Mouse (Mus musculus) intestine, embryonic 14.5 days (tissue): ENCODE measurements around the gene Zmat5. TPM values are rescaled to one million over a fixed set of nuclear protein-coding genes. Genes with fewer than 3 reads are reported as not detected.

Experiments used
- ATAC-seq: fragments of 200-750 bp; cut with Nextera tagmentation; replicated peaks from 2 replicates; pipeline ENCODE4 v1.8.0; 2017; ENCODE audit warnings: low read depth, moderate number of reproducible peaks, moderate TSS enrichment, moderate library complexity; ENCODE audit not compliant: low FRiP score, low TSS enrichment
- DNase-seq: peaks from one replicate; pipeline ENCODE4 v3.0.0-alpha.2; 2018; ENCODE audit warnings: low spot score
- H3K27ac ChIP-seq: fragments of 300-500 bp; sonication (generic); 2 replicates; pipeline ENCODE4 v1.5.1; 2014; ENCODE audit warnings: low read depth, mild to moderate bottlenecking, control low read depth
- H3K27me3 ChIP-seq: fragments of 300-500 bp; sonication (generic); replicated peaks from 2 replicates; pipeline ENCODE4 v1.6.1; 2014; ENCODE audit warnings: low read length, control low read depth; ENCODE audit not compliant: control insufficient read depth, insufficient read depth
- H3K36me3 ChIP-seq: fragments of 300-500 bp; sonication (generic); 2 replicates; pipeline ENCODE4 v1.6.1; 2014; ENCODE audit warnings: low read length, control low read depth; ENCODE audit not compliant: control insufficient read depth, insufficient read depth
- H3K4me1 ChIP-seq: fragments of 300-500 bp; sonication (generic); replicated peaks from 2 replicates; pipeline ENCODE4 v1.6.1; 2014; ENCODE audit warnings: low read length, control low read depth, mixed read lengths; ENCODE audit not compliant: control insufficient read depth, insufficient read depth
- H3K4me2 ChIP-seq: fragments of 300-500 bp; sonication (generic); 2 replicates; pipeline ENCODE4 v1.6.1; 2014; ENCODE audit warnings: low read length
- H3K4me3 ChIP-seq: fragments of 300-500 bp; sonication (generic); 2 replicates; pipeline ENCODE4 v1.5.1; 2014; ENCODE audit warnings: low read depth, low read length, control low read depth, mixed read lengths
- H3K9ac ChIP-seq: fragments of 300-500 bp; sonication (generic); 2 replicates; pipeline ENCODE4 v1.6.1; 2014; ENCODE audit warnings: mild to moderate bottlenecking, low read length
- H3K9me3 ChIP-seq: fragments of 300-500 bp; sonication (generic); 2 replicates; pipeline ENCODE4 v1.6.1; 2016; ENCODE audit warnings: low read length, control low read depth; ENCODE audit not compliant: control insufficient read depth
- WGBS: fragments of 180-500 bp; shearing (Covaris S2); extraction: QIAGEN DNeasy Blood & Tissue Kit; methylation state at CpG from one replicate; pipeline ENCODE4 v1.1.7; 2014; 5-methylcytosine and 5-hydroxymethylcytosine counted together
- polyA plus RNA-seq: library from polyadenylated mRNA; unstranded; fragments of >200 nt; fragmentation: Nextera tagmentation; extraction: Ambion mirVana; gene quantifications from 2 replicates; pipeline ENCODE4 v1.2.1, GENCODE M21; 2014

Gene Zmat5
- polyA plus RNA-seq, 1 experiment from 2014 or later = 59.4 TPM

- Histone ChIP-seq H3K27ac (no peak overlapping the region), H3K27me3 (no peaks in the 10 kb centered on the region), H3K4me1 (no peaks in the 10 kb centered on the region), H3K9me3 (no peaks in the 10 kb centered on the region), H3K9ac (no peak overlapping the region), H3K4me2 (no peak overlapping the region), H3K36me3 (peaks cover 56% of the 10 kb centered on the region), H3K4me3 (no peak overlapping the region)
- ATAC-seq = no peak
- no peak for DNase-seq
- 76% methylated on average over 6 of the region's 6 CpGs for WGBS
Observed at GRCm38 (mm10) chr11:4675126-4675562, 29.3 kb upstream of the Zmat5 start.

- Histone ChIP-seq H3K4me2 (no peak overlapping the region), H3K27me3 (no peaks in the 10 kb centered on the region), H3K4me3 (no peak overlapping the region), H3K9ac (no peak overlapping the region), H3K36me3 (peaks cover 61% of the 10 kb centered on the region), H3K27ac (no peak overlapping the region), H3K9me3 (no peaks in the 10 kb centered on the region), H3K4me1 (no peaks in the 10 kb centered on the region)
- DNase-seq = no peak
- 93% methylated on average over 6 of the region's 6 CpGs for WGBS
- no peak for ATAC-seq
Observed at GRCm38 (mm10) chr11:4675693-4676092, 28.8 kb upstream of the Zmat5 start.

GRCm38 (mm10) chr11:4677250-4677872, 27.1 kb upstream of the Zmat5 start:
- Histone ChIP-seq H3K9ac (no peak overlapping the region), H3K4me3 (no peak overlapping the region), H3K4me1 (no peaks in the 10 kb centered on the region), H3K27me3 (no peaks in the 10 kb centered on the region), H3K36me3 (peaks cover 73% of the 10 kb centered on the region), H3K27ac (no peak overlapping the region), H3K4me2 (no peak overlapping the region), H3K9me3 (no peaks in the 10 kb centered on the region)
- no peak for ATAC-seq
- DNase-seq = no peak
- 87% methylated on average over 7 of the region's 7 CpGs for WGBS

GRCm38 (mm10) chr11:4678700-4679440, 25.6 kb upstream of the Zmat5 start:
- H3K36me3 ChIP-seq = peaks cover 72% of the 10 kb centered on the region

GRCm38 (mm10) chr11:4679441-4679832, 25.0 kb upstream of the Zmat5 start:
- Histone ChIP-seq H3K27ac (no peak overlapping the region), H3K9me3 (no peaks in the 10 kb centered on the region), H3K27me3 (no peaks in the 10 kb centered on the region), H3K4me2 (no peak overlapping the region), H3K36me3 (peaks cover 69% of the 10 kb centered on the region), H3K9ac (no peak overlapping the region), H3K4me3 (no peak overlapping the region), H3K4me1 (no peaks in the 10 kb centered on the region)
- DNase-seq (no peak), ATAC-seq (no peak)
- 91% methylated on average over 12 of the region's 12 CpGs for WGBS

More at GRCm38 (mm10) chr11:4678700-4679440, 25.6 kb upstream of the Zmat5 start:
- no peak for DNase-seq
- no peak overlapping the region for H3K27ac ChIP-seq
- H3K27me3 ChIP-seq = no peaks in the 10 kb centered on the region
- H3K9ac ChIP-seq = no peak overlapping the region
- ATAC-seq = no peak
- no peaks in the 10 kb centered on the region for H3K9me3 ChIP-seq
- 76% methylated on average over 13 of the region's 13 CpGs for WGBS
- H3K4me1 ChIP-seq = no peaks in the 10 kb centered on the region
- no peak overlapping the region for H3K4me3 ChIP-seq
- H3K4me2 ChIP-seq = no peak overlapping the region

GRCm38 (mm10) chr11:4680126-4680525, 24.4 kb upstream of the Zmat5 start:
- peaks cover 62% of the 10 kb centered on the region for H3K36me3 ChIP-seq

GRCm38 (mm10) chr11:4683516-4683915, 21.0 kb upstream of the Zmat5 start:
- Histone ChIP-seq H3K4me3 (no peak overlapping the region), H3K36me3 (peaks cover 46% of the 10 kb centered on the region), H3K27ac (no peak overlapping the region), H3K4me2 (no peak overlapping the region), H3K27me3 (no peaks in the 10 kb centered on the region), H3K9ac (no peak overlapping the region), H3K4me1 (no peaks in the 10 kb centered on the region), H3K9me3 (no peaks in the 10 kb centered on the region)
- 73% methylated on average over 6 of the region's 6 CpGs for WGBS
- no peak for ATAC-seq
- no peak for DNase-seq

More at GRCm38 (mm10) chr11:4680126-4680525, 24.4 kb upstream of the Zmat5 start:
- Histone ChIP-seq H3K27ac (no peak overlapping the region), H3K4me3 (no peak overlapping the region), H3K9ac (no peak overlapping the region), H3K4me1 (no peaks in the 10 kb centered on the region), H3K4me2 (no peak overlapping the region), H3K27me3 (no peaks in the 10 kb centered on the region), H3K9me3 (no peaks in the 10 kb centered on the region)
- no peak for ATAC-seq
- WGBS = 44% methylated on average over 3 of the region's 3 CpGs
- DNase-seq = no peak

GRCm38 (mm10) chr11:4684186-4684585, 20.3 kb upstream of the Zmat5 start:
- ATAC-seq (no peak), DNase-seq (no peak)
- WGBS = 23% methylated on average over 6 of the region's 6 CpGs
- H3K4me1 ChIP-seq = no peaks in the 10 kb centered on the region
- H3K9me3 ChIP-seq = no peaks in the 10 kb centered on the region
- no peak overlapping the region for H3K4me3 ChIP-seq
- H3K4me2 ChIP-seq = no peak overlapping the region
- H3K36me3 ChIP-seq = peaks cover 40% of the 10 kb centered on the region
- no peak overlapping the region for H3K27ac ChIP-seq
- H3K9ac ChIP-seq = no peak overlapping the region
- H3K27me3 ChIP-seq = no peaks in the 10 kb centered on the region

GRCm38 (mm10) chr11:4685071-4685470, 19.4 kb upstream of the Zmat5 start:
- no peak overlapping the region for H3K27ac ChIP-seq
- H3K27me3 ChIP-seq = no peaks in the 10 kb centered on the region
- H3K4me1 ChIP-seq = no peaks in the 10 kb centered on the region
- no peak overlapping the region for H3K4me2 ChIP-seq
- ATAC-seq (no peak), DNase-seq (no peak)
- no peaks in the 10 kb centered on the region for H3K9me3 ChIP-seq
- H3K36me3 ChIP-seq = peaks cover 33% of the 10 kb centered on the region
- H3K4me3 ChIP-seq = no peak overlapping the region
- no peak overlapping the region for H3K9ac ChIP-seq
- 78% methylated on average over 4 of the region's 4 CpGs for WGBS
